Mouse (Mus musculus): ENCODE measurements around the gene Ube2cbp. TPM values are rescaled to one million over a fixed set of nuclear protein-coding genes. Genes with fewer than 3 reads are reported as not detected.

Ube2cbp gene
- polyA plus RNA-seq, 1 experiment from 2014 or later: 7.4 TPM

DNA sequence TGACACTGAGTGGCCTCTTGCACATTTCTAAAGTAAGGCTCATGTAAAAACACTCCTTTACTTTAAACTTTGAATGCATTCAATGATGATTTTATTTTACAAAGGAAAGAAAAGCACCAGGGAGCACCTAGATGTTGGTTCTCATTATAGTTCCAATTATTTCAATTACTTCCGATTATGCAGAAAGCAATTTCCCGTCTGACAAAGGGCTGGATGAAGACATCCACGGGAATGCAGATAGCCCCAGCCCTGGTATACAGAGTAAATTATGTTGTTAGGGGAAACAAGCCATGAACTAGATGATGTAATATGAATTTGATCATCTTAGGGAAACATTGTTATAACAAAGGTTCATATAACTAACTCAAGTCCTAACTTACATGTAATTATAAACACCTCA is 113.3 kb downstream of the Ube2cbp start:
- Histone ChIP-seq H3K9ac (ENCODE audit: low read depth, low read length) (no peak overlapping the region), H3K27me3 (replicated peaks; ENCODE audit: control insufficient read depth, insufficient read depth, low read length) (no peaks in the 10 kb centered on the region), H3K4me3 (ENCODE audit: low read length) (no peak overlapping the region), H3K27ac (ENCODE audit: low read depth, low read length) (no peak overlapping the region), H3K4me2 (ENCODE audit: low read length) (no peak overlapping the region), H3K36me3 (ENCODE audit: control insufficient read depth, insufficient read depth, low read length) (no peaks in the 10 kb centered on the region), H3K4me1 (ENCODE audit: control insufficient read depth, insufficient read depth, low read depth, low read length) (no peaks in the 10 kb centered on the region), H3K9me3 (ENCODE audit: control insufficient read depth, low read length) (no peaks in the 10 kb centered on the region)
- ATAC-seq: 0 out of 2 replicates have a peak, but pooled peaks have one; percentile 37
- WGBS: 39% methylated on average over 3 of the region's 3 CpGs

DNA sequence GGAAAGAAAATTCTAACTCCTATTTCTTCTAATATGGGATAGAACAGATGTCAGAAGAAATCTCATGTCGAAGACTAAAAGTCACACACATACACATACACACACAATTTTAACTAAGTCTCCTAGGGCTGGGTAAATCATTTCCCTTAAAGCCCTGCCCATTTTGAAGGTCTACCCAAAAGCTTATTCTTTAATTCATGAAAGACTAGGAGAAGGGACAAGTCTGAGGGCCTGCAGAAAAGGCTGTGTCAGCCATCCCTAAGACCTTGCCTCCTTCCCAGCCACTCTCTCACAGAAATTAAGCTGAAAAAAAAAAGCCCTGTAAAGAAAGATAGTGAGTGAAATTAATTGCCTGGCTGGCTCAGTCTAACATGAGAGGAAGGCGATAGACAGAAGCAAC is 128.0 kb downstream of the Ube2cbp start:
- no peak overlapping the region for H3K4me3 ChIP-seq (ENCODE audit: low read length)
- 79% methylated on average over 2 of the region's 2 CpGs for WGBS
- H3K9ac ChIP-seq (ENCODE audit: low read depth, low read length): no peak overlapping the region
- H3K9me3 ChIP-seq (ENCODE audit: control insufficient read depth, low read length): no peaks in the 10 kb centered on the region
- ATAC-seq: no peak
- no peak overlapping the region for H3K4me2 ChIP-seq (ENCODE audit: low read length)
- H3K36me3 ChIP-seq (ENCODE audit: control insufficient read depth, insufficient read depth, low read length): no peaks in the 10 kb centered on the region
- H3K4me1 ChIP-seq (ENCODE audit: control insufficient read depth, insufficient read depth, low read depth, low read length): no peaks in the 10 kb centered on the region
- H3K27ac ChIP-seq (ENCODE audit: low read depth, low read length): no peak overlapping the region
- H3K27me3 ChIP-seq (replicated peaks; ENCODE audit: control insufficient read depth, insufficient read depth, low read length): no peaks in the 10 kb centered on the region

DNA sequence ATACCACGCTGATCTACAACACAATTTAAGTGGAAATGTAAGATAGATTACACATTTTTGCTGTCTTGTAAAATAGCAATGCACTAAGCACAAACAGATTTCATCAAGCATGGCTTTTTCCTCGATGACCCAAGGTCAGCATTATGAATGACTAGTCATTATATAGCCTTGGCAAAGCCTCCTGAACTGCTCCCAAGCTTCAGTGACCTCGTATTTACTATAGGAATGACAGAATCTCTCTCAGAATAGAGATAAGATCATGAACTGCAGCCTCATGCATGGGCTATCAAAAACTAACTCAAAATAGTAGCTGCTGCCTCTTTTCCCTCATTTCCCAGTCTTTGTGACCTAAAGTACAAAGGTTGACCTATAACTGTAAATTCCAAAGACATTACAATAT is 128.4 kb downstream of the Ube2cbp start:
- Histone ChIP-seq H3K4me1 (ENCODE audit: control insufficient read depth, insufficient read depth, low read depth, low read length) (no peaks in the 10 kb centered on the region), H3K9me3 (ENCODE audit: control insufficient read depth, low read length) (no peaks in the 10 kb centered on the region), H3K27me3 (replicated peaks; ENCODE audit: control insufficient read depth, insufficient read depth, low read length) (no peaks in the 10 kb centered on the region), H3K9ac (ENCODE audit: low read depth, low read length) (no peak overlapping the region), H3K27ac (ENCODE audit: low read depth, low read length) (no peak overlapping the region), H3K4me3 (ENCODE audit: low read length) (no peak overlapping the region), H3K36me3 (ENCODE audit: control insufficient read depth, insufficient read depth, low read length) (no peaks in the 10 kb centered on the region), H3K4me2 (ENCODE audit: low read length) (no peak overlapping the region)
- ATAC-seq: no peak
- WGBS: 65% methylated on average over 3 of the region's 3 CpGs

DNA sequence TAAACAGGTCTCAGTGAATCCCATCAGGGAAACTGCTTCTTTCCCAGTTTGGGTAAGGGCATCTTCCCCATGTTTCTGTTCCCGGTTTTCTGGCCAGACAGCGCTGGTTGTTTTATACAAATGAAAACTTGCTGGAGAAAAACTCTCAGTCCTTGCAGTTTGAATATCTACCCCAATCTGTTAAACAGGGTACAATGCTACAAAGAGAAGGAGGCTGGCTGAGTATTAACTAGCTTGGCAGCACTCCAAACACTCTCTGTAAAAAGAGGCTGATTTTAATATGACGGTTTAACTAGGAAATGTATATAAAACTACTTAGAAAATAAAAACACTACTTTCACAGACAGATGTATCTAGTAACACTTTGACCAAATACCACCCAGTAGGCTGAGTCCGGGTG is 129.2 kb downstream of the Ube2cbp start:
- H3K27me3 ChIP-seq (replicated peaks; ENCODE audit: control insufficient read depth, insufficient read depth, low read length): no peaks in the 10 kb centered on the region
- no peak for ATAC-seq
- WGBS: 63% methylated on average over 4 of the region's 4 CpGs

DNA sequence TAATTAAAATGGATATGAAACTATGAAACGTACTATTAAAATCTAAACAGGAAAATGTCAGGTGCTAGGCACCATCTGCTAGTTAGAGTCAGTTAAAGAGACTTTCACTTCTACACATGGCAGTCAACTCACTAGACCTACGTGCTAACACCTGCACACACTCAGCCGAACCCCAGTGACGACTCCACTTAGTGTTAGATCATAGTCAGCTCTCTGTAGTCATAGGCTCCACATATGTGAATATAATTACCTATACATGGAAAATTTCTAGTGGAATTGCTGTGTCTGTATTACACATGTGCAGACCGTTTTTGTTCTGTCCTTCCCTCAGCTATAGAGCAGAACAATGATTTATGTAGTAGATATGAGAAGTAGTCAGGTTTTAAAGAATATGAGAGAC is 130.4 kb downstream of the Ube2cbp start:
- no peak overlapping the region for H3K27ac ChIP-seq (ENCODE audit: low read depth, low read length)
- no peak for ATAC-seq
- no peaks in the 10 kb centered on the region for H3K36me3 ChIP-seq (ENCODE audit: control insufficient read depth, insufficient read depth, low read length)
- H3K4me2 ChIP-seq (ENCODE audit: low read length): no peak overlapping the region
- H3K4me1 ChIP-seq (ENCODE audit: control insufficient read depth, insufficient read depth, low read depth, low read length): no peaks in the 10 kb centered on the region
- H3K27me3 ChIP-seq (replicated peaks; ENCODE audit: control insufficient read depth, insufficient read depth, low read length): no peaks in the 10 kb centered on the region
- no peaks in the 10 kb centered on the region for H3K9me3 ChIP-seq (ENCODE audit: control insufficient read depth, low read length)
- WGBS: 96% methylated on average over 5 of the region's 5 CpGs
- H3K9ac ChIP-seq (ENCODE audit: low read depth, low read length): no peak overlapping the region
- no peak overlapping the region for H3K4me3 ChIP-seq (ENCODE audit: low read length)

More for the DNA sequence above, 129.2 kb downstream of the Ube2cbp start:
- no peak overlapping the region for H3K9ac ChIP-seq (ENCODE audit: low read depth, low read length)
- no peaks in the 10 kb centered on the region for H3K9me3 ChIP-seq (ENCODE audit: control insufficient read depth, low read length)
- no peaks in the 10 kb centered on the region for H3K36me3 ChIP-seq (ENCODE audit: control insufficient read depth, insufficient read depth, low read length)
- no peak overlapping the region for H3K4me2 ChIP-seq (ENCODE audit: low read length)
- H3K4me3 ChIP-seq (ENCODE audit: low read length): no peak overlapping the region
- H3K27ac ChIP-seq (ENCODE audit: low read depth, low read length): no peak overlapping the region
- no peaks in the 10 kb centered on the region for H3K4me1 ChIP-seq (ENCODE audit: control insufficient read depth, insufficient read depth, low read depth, low read length)

DNA sequence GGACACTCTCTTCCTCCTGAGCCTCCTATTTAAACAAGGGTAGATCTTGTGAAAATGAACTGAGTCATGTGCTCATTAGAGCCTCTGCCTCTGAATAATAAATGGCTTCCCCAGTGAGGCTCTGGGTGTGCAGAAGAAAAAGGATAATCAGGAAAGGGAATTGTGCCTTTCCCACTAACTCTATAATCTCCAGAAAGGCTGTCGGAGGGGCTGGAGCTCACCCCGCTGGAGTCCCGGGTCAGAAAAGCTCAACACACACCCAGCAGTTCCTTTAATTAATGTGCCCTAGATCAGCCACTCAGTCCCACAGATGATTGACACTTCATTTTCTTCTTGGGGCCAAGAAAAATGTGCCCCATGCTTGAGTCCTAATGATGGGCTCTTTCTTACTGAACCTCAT is 134.2 kb downstream of the Ube2cbp start:
- 52% methylated on average over 3 of the region's 3 CpGs for WGBS
- Histone ChIP-seq H3K4me3 (ENCODE audit: low read length) (no peak overlapping the region), H3K4me2 (ENCODE audit: low read length) (no peak overlapping the region), H3K9me3 (ENCODE audit: control insufficient read depth, low read length) (no peaks in the 10 kb centered on the region), H3K36me3 (ENCODE audit: control insufficient read depth, insufficient read depth, low read length) (no peaks in the 10 kb centered on the region), H3K27me3 (replicated peaks; ENCODE audit: control insufficient read depth, insufficient read depth, low read length) (no peaks in the 10 kb centered on the region), H3K9ac (ENCODE audit: low read depth, low read length) (no peak overlapping the region), H3K27ac (ENCODE audit: low read depth, low read length) (no peak overlapping the region), H3K4me1 (ENCODE audit: control insufficient read depth, insufficient read depth, low read depth, low read length) (no peaks in the 10 kb centered on the region)
- ATAC-seq: no peak

DNA sequence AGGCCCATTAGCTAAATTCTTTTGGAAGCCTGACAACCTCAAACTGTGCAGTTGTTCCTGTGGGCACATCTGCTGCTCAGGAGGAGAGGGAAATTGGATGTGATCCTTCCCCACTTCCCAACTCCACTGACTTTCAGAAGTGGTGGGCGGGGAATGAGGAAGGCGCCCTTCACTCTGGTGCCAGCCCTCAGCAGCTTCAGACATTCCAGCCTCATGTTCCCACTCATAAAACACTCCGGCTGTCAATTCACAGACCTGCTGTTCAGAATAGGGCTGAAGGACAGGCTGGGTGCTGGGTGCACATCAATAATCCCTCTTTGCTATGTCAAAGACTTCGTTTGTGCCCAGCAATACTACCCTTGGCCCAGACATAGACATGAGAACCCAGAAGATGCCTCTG is 136.5 kb downstream of the Ube2cbp start:
- no peaks in the 10 kb centered on the region for H3K4me1 ChIP-seq (ENCODE audit: control insufficient read depth, insufficient read depth, low read depth, low read length)
- H3K4me3 ChIP-seq (ENCODE audit: low read length): no peak overlapping the region
- H3K36me3 ChIP-seq (ENCODE audit: control insufficient read depth, insufficient read depth, low read length): no peaks in the 10 kb centered on the region
- 0 out of 2 replicates have a peak, but pooled peaks have one; percentile 24 for ATAC-seq
- 79% methylated on average over 4 of the region's 4 CpGs for WGBS
- no peaks in the 10 kb centered on the region for H3K9me3 ChIP-seq (ENCODE audit: control insufficient read depth, low read length)
- H3K9ac ChIP-seq (ENCODE audit: low read depth, low read length): no peak overlapping the region
- no peak overlapping the region for H3K27ac ChIP-seq (ENCODE audit: low read depth, low read length)
- H3K4me2 ChIP-seq (ENCODE audit: low read length): no peak overlapping the region
- H3K27me3 ChIP-seq (replicated peaks; ENCODE audit: control insufficient read depth, insufficient read depth, low read length): no peaks in the 10 kb centered on the region

DNA sequence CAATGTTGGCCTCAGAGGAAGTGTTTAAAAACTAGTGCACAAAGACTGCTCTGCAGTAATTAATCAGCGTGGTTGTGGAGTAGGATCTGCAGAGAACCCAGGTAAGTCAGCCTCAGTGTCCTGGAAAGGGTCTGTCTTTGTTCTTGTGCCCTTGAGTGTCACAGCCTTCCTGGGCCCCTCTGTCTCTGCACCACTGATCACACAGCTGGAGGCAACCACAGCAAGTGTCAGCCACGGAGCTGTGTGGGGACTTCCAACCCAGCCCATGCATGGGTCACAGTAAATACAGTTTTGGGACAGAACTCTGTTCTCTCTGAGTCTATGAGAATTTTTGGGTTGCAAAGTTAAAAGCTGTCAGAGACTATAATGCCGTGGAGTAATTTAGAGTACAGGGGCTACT is 137.4 kb downstream of the Ube2cbp start:
- 61% methylated on average over 3 of the region's 3 CpGs for WGBS

DNA sequence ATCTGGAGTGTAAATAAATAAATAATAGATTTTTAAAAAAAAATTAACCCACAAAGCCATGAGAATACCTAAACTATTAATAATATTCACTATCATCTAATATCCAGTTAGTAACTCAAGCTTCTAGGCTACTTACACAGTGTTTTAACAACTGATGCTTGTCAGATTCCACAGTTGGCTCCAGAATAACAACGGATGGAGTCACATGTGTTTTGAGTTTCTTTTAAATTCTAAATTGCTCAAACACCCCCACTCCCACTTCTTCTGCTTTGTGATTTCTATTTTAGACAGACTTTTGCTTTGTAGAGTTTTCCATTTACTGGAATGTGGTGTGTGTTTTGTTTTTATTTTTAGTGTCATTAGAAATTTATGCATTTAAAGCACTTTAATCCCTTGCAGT is 140.0 kb downstream of the Ube2cbp start:
- WGBS: 79% methylated on average over 1 of the region's 1 CpGs
- no peak for ATAC-seq
- no peak overlapping the region for H3K9ac ChIP-seq (ENCODE audit: low read depth, low read length)
- H3K4me2 ChIP-seq (ENCODE audit: low read length): no peak overlapping the region
- no peaks in the 10 kb centered on the region for H3K36me3 ChIP-seq (ENCODE audit: control insufficient read depth, insufficient read depth, low read length)
- no peak overlapping the region for H3K4me3 ChIP-seq (ENCODE audit: low read length)
- H3K27me3 ChIP-seq (replicated peaks; ENCODE audit: control insufficient read depth, insufficient read depth, low read length): no peaks in the 10 kb centered on the region
- no peaks in the 10 kb centered on the region for H3K9me3 ChIP-seq (ENCODE audit: control insufficient read depth, low read length)
- no peak overlapping the region for H3K27ac ChIP-seq (ENCODE audit: low read depth, low read length)
- no peaks in the 10 kb centered on the region for H3K4me1 ChIP-seq (ENCODE audit: control insufficient read depth, insufficient read depth, low read depth, low read length)

More for the DNA sequence above, 137.4 kb downstream of the Ube2cbp start:
- no peak overlapping the region for H3K4me2 ChIP-seq (ENCODE audit: low read length)
- no peak overlapping the region for H3K4me3 ChIP-seq (ENCODE audit: low read length)
- no peaks in the 10 kb centered on the region for H3K4me1 ChIP-seq (ENCODE audit: control insufficient read depth, insufficient read depth, low read depth, low read length)
- no peak overlapping the region for H3K9ac ChIP-seq (ENCODE audit: low read depth, low read length)
- H3K36me3 ChIP-seq (ENCODE audit: control insufficient read depth, insufficient read depth, low read length): no peaks in the 10 kb centered on the region
- no peak for ATAC-seq
- no peaks in the 10 kb centered on the region for H3K9me3 ChIP-seq (ENCODE audit: control insufficient read depth, low read length)
- no peaks in the 10 kb centered on the region for H3K27me3 ChIP-seq (replicated peaks; ENCODE audit: control insufficient read depth, insufficient read depth, low read length)
- H3K27ac ChIP-seq (ENCODE audit: low read depth, low read length): no peak overlapping the region

DNA sequence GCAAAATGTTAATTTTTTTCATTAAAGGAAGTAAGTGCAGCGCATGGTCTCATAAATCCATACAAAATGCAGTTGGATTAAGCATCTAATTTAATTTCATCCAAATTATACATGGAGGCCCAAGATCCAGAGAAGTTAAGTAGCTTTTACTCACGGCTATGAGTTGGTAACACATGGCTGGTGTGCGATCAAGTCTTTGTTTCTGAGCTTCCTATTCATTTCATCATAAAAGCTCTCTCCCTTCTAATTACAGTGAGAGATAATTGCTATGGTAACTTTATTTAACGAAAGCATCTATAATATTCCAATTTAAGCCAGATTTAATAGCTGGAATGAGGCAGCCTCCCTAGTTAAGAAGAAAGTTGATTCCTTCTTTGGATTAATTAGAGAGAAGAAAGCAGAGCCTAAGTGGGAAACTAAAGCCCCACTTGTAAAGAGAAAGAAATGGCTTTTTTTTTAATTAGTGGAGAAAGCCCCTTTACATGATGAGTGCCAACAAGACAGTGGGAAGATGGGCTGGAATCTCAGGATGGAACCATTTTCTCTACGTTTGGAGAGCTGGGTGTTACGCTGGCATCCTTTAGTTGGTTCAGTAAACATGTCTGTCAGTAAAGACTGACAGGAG is 145.1 kb downstream of the Ube2cbp start:
- no peaks in the 10 kb centered on the region for H3K27me3 ChIP-seq (replicated peaks; ENCODE audit: control insufficient read depth, insufficient read depth, low read length)
- WGBS: 69% methylated on average over 6 of the region's 6 CpGs
- H3K9me3 ChIP-seq (ENCODE audit: control insufficient read depth, low read length): no peaks in the 10 kb centered on the region
- ATAC-seq: no peak
- no peaks in the 10 kb centered on the region for H3K36me3 ChIP-seq (ENCODE audit: control insufficient read depth, insufficient read depth, low read length)
- no peak overlapping the region for H3K9ac ChIP-seq (ENCODE audit: low read depth, low read length)
- H3K4me3 ChIP-seq (ENCODE audit: low read length): no peak overlapping the region
- H3K4me2 ChIP-seq (ENCODE audit: low read length): no peak overlapping the region
- no peak overlapping the region for H3K27ac ChIP-seq (ENCODE audit: low read depth, low read length)
- no peaks in the 10 kb centered on the region for H3K4me1 ChIP-seq (ENCODE audit: control insufficient read depth, insufficient read depth, low read depth, low read length)
